Mouse (Mus musculus): Measurements from ENCODE around the gene Prpf39.

The Prpf39 gene

DNA sequence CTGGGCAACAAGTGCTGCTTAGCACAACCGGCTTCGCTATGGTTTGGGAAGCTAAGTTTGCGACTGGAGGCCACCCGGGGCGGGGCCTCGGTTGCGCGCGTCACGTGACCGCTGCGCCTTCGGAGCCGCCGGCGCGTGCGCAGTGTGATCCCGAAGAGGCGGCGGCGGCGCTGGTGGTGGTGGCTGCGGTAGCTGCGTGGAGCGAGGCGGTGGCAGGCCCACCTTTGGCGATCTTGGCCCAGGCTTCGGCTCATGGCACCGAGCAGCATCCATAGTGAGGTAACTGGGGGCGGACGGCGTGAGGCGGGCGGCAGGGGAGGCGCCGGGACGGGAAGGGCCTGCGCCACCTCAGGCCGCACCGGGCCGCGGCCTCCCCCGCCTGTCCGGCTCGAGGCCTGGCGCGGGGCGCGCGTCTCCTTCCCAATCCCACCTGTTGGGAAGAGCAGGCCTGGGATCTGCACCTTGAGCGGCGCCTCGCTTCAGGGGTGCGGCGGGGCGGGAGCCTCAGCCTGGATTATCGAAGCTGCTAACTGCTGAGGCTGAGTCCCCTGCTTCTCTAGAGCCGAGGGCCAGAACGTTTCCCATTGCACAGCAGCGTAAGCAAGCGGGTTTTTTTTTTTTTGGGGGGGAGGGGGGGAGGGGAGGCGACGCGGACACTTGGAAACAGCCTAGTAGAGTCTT, at the start of gene Prpf39:
Gene Prpf39 (plus strand): TSS at position 144 of the 681 bp plus-strand sequence.
- peak; percentile 85 to 87 for DNase-seq (ENCODE audit: low spot score in 2 of 2)

DNA sequence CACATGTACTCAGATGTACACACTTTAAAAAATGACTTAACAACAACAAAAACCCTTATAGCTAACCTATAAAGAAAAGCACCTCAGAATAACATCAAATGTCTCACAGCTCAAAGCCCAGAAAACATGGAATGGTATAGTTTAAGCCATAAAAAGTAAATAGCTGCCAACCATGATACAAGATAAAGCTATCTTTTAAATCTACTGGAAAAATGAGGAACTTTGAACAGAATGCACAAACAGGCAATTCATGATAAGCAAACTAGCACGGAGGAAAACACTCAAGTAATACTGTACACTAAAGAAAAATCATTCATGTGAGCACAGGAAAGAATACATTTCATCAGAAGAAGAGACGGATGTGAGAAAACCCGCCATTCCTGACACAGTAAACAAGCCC, 28.4 kb upstream of the Prpf39 start:
- no peak for DNase-seq (ENCODE audit: low spot score in 2 of 2)

DNA sequence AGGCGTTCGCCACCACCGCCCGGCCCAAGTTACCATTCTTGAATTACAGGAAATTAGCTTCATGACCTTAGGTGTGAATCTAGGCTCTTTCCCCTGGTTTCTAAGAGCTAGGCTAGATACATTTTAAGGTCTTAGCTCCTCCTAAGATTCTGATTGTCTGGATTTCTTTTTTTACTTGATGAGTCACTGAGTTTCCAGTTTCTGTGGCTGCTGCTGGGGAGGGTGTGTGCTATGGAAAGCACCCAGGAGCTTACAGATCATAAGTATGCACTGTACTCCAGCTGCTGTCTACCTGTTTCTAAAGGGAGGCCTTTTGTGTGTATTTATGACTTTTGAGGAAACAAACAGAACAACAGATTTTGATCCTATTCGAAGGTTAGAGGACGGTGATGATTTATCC, 13.3 kb upstream of the Prpf39 start:
- no peak for DNase-seq (ENCODE audit: low spot score in 2 of 2)

- DNase-seq (ENCODE audit: low spot score in 2 of 2) = no peak
Measured at GRCm38 (mm10) chr12:65035839-65036189, 319 bp upstream of the Prpf39 start.

GRCm38 (mm10) chr12:65036892-65037545, 886 bp downstream of the Prpf39 start:
- DNase-seq (ENCODE audit: low spot score in 2 of 2) = no peak

DNA sequence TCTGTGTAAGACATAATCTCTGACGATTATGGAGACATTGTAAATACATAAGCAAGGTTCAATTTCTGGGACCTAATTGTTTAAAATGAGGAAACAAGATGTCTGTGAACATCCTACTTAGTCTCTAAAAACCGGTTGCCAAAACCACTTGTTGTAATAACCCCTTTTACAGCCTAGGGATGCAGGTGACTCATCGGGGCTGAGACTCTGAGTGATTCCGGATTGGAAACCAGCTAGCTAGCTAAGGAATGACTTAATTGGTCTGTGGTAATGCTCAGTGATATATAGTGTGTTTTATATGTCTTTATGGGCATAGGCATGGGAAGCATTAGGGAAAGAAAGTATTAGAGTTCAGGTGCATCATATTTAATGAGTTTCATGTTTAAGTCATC, 1.4 kb downstream of the Prpf39 start:
- peak in 1 of 2 experiments; percentile 9 for DNase-seq (ENCODE audit: low spot score in 2 of 2)

DNA sequence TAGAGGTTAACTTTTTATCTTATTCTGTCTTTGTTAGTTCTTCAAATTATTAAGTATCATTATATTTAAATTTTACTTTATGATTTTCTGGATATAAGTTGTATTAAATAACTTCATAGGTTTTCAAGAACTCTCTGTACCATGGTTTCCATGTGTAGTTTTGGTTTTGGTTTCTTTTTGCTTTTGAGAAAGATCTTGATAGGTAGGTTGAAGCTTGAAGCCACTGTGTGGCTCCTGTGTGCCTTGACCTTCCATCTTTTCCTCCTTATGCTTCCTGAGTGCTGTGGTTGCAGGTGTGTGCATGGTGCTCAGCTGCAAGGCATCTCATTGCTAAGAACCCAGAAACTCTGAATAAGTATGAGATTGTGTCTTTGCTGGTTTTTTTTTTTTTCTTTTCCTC, 12.7 kb downstream of the Prpf39 start:
- DNase-seq (ENCODE audit: low spot score in 2 of 2) = no peak

DNA sequence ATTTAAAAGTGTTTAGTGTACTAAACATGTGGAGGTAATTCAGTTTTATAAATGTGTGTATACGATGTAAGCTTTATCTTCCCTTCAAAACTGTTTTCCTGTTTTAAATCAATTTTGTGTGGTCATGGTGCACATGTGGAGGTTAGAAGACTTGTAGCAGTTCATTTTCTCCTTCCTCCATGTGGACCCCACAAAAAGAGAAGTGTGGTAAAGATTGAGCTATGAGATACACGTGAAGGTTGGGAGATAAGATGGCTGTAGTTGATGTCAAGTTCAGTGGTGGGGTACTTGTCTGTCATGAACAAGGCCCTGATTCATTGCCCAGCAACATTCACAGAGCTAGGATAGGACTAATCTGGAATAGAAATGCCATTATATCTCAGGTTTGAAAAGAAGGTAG, 22.1 kb downstream of the Prpf39 start:
- DNase-seq (ENCODE audit: low spot score in 2 of 2) = no peak

GRCm38 (mm10) chr12:65061082-65061481, 24.9 kb downstream of the Prpf39 start:
- no peak for DNase-seq (ENCODE audit: low spot score in 2 of 2)

GRCm38 (mm10) chr12:65065241-65065640, 29.1 kb downstream of the Prpf39 start:
- no peak for DNase-seq (ENCODE audit: low spot score in 2 of 2)

- DNase-seq (ENCODE audit: low spot score in 2 of 2) = no peak
Measured at GRCm38 (mm10) chr12:65066234-65066633, 30.1 kb downstream of the Prpf39 start.

DNA sequence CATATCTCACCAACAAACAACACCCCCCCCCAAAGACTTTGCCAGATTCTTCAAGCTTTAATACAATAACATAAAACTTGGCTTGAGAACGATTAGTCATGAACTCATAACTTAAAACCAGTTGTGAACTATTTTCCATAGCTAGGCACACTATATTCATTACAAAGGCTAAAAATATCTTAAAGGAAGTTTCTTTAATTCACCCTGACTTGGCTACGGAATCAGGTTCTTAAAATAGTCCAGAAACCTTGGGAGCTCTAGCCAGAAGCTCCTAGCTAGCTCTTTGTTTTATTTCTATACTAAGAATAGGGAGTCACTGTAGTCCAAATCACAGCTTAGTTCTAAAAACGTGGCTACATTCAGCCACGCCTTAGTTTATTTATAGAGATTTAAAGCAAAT, 32.3 kb downstream of the Prpf39 start:
- no peak for DNase-seq (ENCODE audit: low spot score in 2 of 2)

- no peak for DNase-seq (ENCODE audit: low spot score in 2 of 2)
Measured at GRCm38 (mm10) chr12:65072911-65073610, 36.9 kb downstream of the Prpf39 start.

GRCm38 (mm10) chr12:65073611-65074178, 37.6 kb downstream of the Prpf39 start, which contains the start of gene Fkbp3:
Gene Fkbp3, minus strand, starts transcription at chr12:65074007.
- DNase-seq (ENCODE audit: low spot score in 2 of 2) = peak; percentile 95

GRCm38 (mm10) chr12:65074651-65075050, 38.5 kb downstream of the Prpf39 start:
- DNase-seq (ENCODE audit: low spot score in 2 of 2) = no peak

GRCm38 (mm10) chr12:65075085-65075732, 39.1 kb downstream of the Prpf39 start, which contains the start of gene Fancm:
Gene Fancm, plus strand, starts transcription at chr12:65075603.
- DNase-seq (ENCODE audit: low spot score in 2 of 2) = peak; percentile 81 to 87

- DNase-seq (ENCODE audit: low spot score in 2 of 2) = no peak
Measured at GRCm38 (mm10) chr12:65075733-65076310, 39.7 kb downstream of the Prpf39 start.

GRCm38 (mm10) chr12:65076906-65077305, 40.8 kb downstream of the Prpf39 start:
- no peak for DNase-seq (ENCODE audit: low spot score in 2 of 2)

DNA sequence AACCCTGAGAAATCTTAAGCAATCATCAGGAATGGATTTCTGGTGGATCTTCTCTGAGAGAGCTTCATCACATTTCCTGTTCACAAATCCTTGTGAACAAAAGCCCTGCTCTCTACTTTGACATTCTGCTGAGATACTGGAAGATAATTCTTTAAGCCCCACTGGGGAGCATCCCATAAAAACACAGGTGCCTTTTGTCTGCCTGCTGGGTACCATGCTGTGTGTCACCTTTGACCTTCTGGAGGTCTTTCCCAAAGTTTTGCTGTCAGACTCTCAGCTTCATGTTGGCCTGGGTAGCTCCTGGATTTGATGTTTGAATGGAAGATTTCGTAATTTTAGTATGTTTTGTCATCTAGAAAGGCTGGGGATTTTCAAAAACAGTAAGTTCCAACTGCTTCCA, 72.6 kb downstream of the Prpf39 start:
- DNase-seq (ENCODE audit: low spot score in 2 of 2) = no peak

DNA sequence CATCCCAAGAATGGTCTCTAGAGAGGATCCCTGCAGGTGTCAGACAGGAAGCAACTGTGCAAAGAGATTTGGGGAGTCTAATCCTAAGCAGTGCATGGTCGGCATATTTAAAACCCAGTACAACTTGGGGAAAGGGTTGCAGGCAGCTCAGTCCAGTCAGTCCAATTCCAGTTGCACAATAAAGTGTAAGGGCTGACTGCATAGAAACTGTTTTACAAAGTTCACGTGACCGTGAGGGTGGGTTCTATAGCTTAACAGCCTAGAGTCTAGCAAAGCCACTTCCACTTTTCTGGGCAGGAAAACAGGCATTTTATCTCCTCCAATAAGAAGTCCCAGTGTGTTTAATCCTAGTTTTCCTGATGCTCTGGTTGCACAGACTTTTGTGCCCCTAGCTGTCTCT, 75.4 kb downstream of the Prpf39 start:
- DNase-seq (ENCODE audit: low spot score in 2 of 2) = no peak

GRCm38 (mm10) chr12:65112811-65113210, 76.7 kb downstream of the Prpf39 start:
- no peak for DNase-seq (ENCODE audit: low spot score in 2 of 2)
